Mouse (Mus musculus) regulatory T cell (primary cell): Measurements from ENCODE around the gene Wnt16.
"Not testable (repeated sequence)": the region's sequence is repeated elsewhere in the genome, so short reads cannot be mapped to it uniquely, and the experiment has no call there.

Experiments used
- in situ Hi-C: fragments of 300-600 bp; cut with MboI, MseI; formaldehyde crosslinking; loops from one replicate; pipeline ENCODE4 v1.15.1; 2025; ENCODE audit warnings: high pct_unique_total_duplicates

The Wnt16 gene

GRCm38 (mm10) chr6:22288004-22288736 is at the start of gene Wnt16:
Wnt16 (plus strand) TSS chr6:22288227.
- in situ Hi-C loops: no loop called here

GRCm38 (mm10) chr6:22243321-22243720 is 44.7 kb upstream of the Wnt16 start:
- in situ Hi-C loops: no loop called here

GRCm38 (mm10) chr6:22246696-22247095 is 41.3 kb upstream of the Wnt16 start:
- in situ Hi-C loops: no loop called here

GRCm38 (mm10) chr6:22258784-22259183 is 29.2 kb upstream of the Wnt16 start:
- in situ Hi-C loops: no loop called here

GRCm38 (mm10) chr6:22262519-22262918 is 25.5 kb upstream of the Wnt16 start:
- in situ Hi-C loops: no loop called here

GRCm38 (mm10) chr6:22264094-22264493 is 23.9 kb upstream of the Wnt16 start:
- in situ Hi-C loops: not testable (repeated sequence)

- in situ Hi-C loops: no loop called here
These were observed 22.0 kb upstream of the Wnt16 start for GRCm38 (mm10) chr6:22266018-22266417.

- in situ Hi-C loops: no loop called here
These were observed 20.0 kb upstream of the Wnt16 start for GRCm38 (mm10) chr6:22267807-22268667.

GRCm38 (mm10) chr6:22268677-22269076 is 19.4 kb upstream of the Wnt16 start:
- in situ Hi-C loops: no loop called here

- in situ Hi-C loops: no loop called here
These were observed 18.0 kb upstream of the Wnt16 start for GRCm38 (mm10) chr6:22269840-22270521.

- in situ Hi-C loops: no loop called here
These were observed 10.1 kb upstream of the Wnt16 start for GRCm38 (mm10) chr6:22277941-22278340.

- in situ Hi-C loops: no loop called here
These were observed 7.7 kb upstream of the Wnt16 start for GRCm38 (mm10) chr6:22280217-22280861.

GRCm38 (mm10) chr6:22282405-22282804 is 5.6 kb upstream of the Wnt16 start:
- in situ Hi-C loops: no loop called here

- in situ Hi-C loops: no loop called here
These were observed 872 bp downstream of the Wnt16 start for GRCm38 (mm10) chr6:22288737-22289460.

- in situ Hi-C loops: no loop called here
These were observed 1.5 kb downstream of the Wnt16 start for GRCm38 (mm10) chr6:22289461-22290021.

GRCm38 (mm10) chr6:22290790-22291189 is 2.8 kb downstream of the Wnt16 start:
- in situ Hi-C loops: no loop called here

- in situ Hi-C loops: no loop called here
These were observed 4.0 kb downstream of the Wnt16 start for GRCm38 (mm10) chr6:22292056-22292455.

- in situ Hi-C loops: no loop called here
These were observed 5.9 kb downstream of the Wnt16 start for GRCm38 (mm10) chr6:22293922-22294321.

- in situ Hi-C loops: no loop called here
These were observed 9.0 kb downstream of the Wnt16 start for GRCm38 (mm10) chr6:22297028-22297427.

GRCm38 (mm10) chr6:22298059-22298458 is 10.0 kb downstream of the Wnt16 start:
- in situ Hi-C loops: no loop called here
